Mouse (Mus musculus): ENCODE measurements around the gene Mcu. TPM values are rescaled to one million over a fixed set of nuclear protein-coding genes. Genes with fewer than 3 reads are reported as not detected.

Mcu gene
- polyA plus RNA-seq, 1 experiment: 5.3 TPM

- no peak for DNase-seq (ENCODE audit: low read depth in 1 of 2, low spot score in 2 of 2)
- H3K4me1 ChIP-seq (ENCODE audit: control insufficient read depth, insufficient read depth, insufficient read length): no peaks in the 10 kb centered on the region
- H3K27me3 ChIP-seq (ENCODE audit: control insufficient read depth, insufficient read depth, low read length): no peaks in the 10 kb centered on the region
- 85% methylated on average over 5 of the region's 5 CpGs for WGBS
- H3K36me3 ChIP-seq (ENCODE audit: control insufficient read depth, insufficient read depth, low read length): no peaks in the 10 kb centered on the region
- H3K4me3 ChIP-seq (ENCODE audit: extremely low read depth, insufficient read depth, insufficient read length): no peak overlapping the region
- no peak for TF ChIP-seq CTCF (IDR thresholded peaks at IDR 0.05; ENCODE audit: extremely low read depth, insufficient read depth, insufficient read length, insufficient replicate concordance)
- TF ChIP-seq POLR2A (IDR thresholded peaks at IDR 0.05; ENCODE audit: low read depth, low read length): no peak
- H3K27ac ChIP-seq (ENCODE audit: insufficient read depth, low read length): no peak overlapping the region
These were observed 60.0 kb downstream of the Mcu start for GRCm38 (mm10) chr10:59556541-59556940.

GRCm38 (mm10) chr10:59554243-59554642 lies 62.2 kb downstream of the Mcu start:
- DNase-seq (ENCODE audit: low read depth in 1 of 2, low spot score in 2 of 2): no peak
- no peaks in the 10 kb centered on the region for H3K36me3 ChIP-seq (ENCODE audit: control insufficient read depth, insufficient read depth, low read length)
- H3K4me1 ChIP-seq (ENCODE audit: control insufficient read depth, insufficient read depth, insufficient read length): no peaks in the 10 kb centered on the region
- no peak overlapping the region for H3K27ac ChIP-seq (ENCODE audit: insufficient read depth, low read length)
- WGBS: 99% methylated on average over 1 of the region's 1 CpGs
- no peak for TF ChIP-seq POLR2A (IDR thresholded peaks at IDR 0.05; ENCODE audit: low read depth, low read length)
- TF ChIP-seq CTCF (IDR thresholded peaks at IDR 0.05; ENCODE audit: extremely low read depth, insufficient read depth, insufficient read length, insufficient replicate concordance): no peak
- no peak overlapping the region for H3K4me3 ChIP-seq (ENCODE audit: extremely low read depth, insufficient read depth, insufficient read length)
- no peaks in the 10 kb centered on the region for H3K27me3 ChIP-seq (ENCODE audit: control insufficient read depth, insufficient read depth, low read length)

- Histone ChIP-seq H3K4me1 (ENCODE audit: control insufficient read depth, insufficient read depth, insufficient read length) (no peaks in the 10 kb centered on the region), H3K36me3 (ENCODE audit: control insufficient read depth, insufficient read depth, low read length) (no peaks in the 10 kb centered on the region)
- TF ChIP-seq POLR2A (IDR thresholded peaks at IDR 0.05; ENCODE audit: low read depth, low read length) (no peak), CTCF (IDR thresholded peaks at IDR 0.05; ENCODE audit: extremely low read depth, insufficient read depth, insufficient read length, insufficient replicate concordance) (no peak)
These were observed 64.0 kb downstream of the Mcu start for GRCm38 (mm10) chr10:59552456-59552855.

GRCm38 (mm10) chr10:59548768-59549333 lies 67.6 kb downstream of the Mcu start:
- Histone ChIP-seq H3K4me3 (ENCODE audit: extremely low read depth, insufficient read depth, insufficient read length) (no peak overlapping the region), H3K27me3 (ENCODE audit: control insufficient read depth, insufficient read depth, low read length) (no peaks in the 10 kb centered on the region), H3K27ac (ENCODE audit: insufficient read depth, low read length) (no peak overlapping the region), H3K36me3 (ENCODE audit: control insufficient read depth, insufficient read depth, low read length) (no peaks in the 10 kb centered on the region), H3K4me1 (ENCODE audit: control insufficient read depth, insufficient read depth, insufficient read length) (no peaks in the 10 kb centered on the region)
- 92% methylated on average over 11 of the region's 11 CpGs for WGBS
- no peak for DNase-seq (ENCODE audit: low read depth in 1 of 2, low spot score in 2 of 2)
- no peak for TF ChIP-seq CTCF (IDR thresholded peaks at IDR 0.05; ENCODE audit: extremely low read depth, insufficient read depth, insufficient read length, insufficient replicate concordance)

More at GRCm38 (mm10) chr10:59552456-59552855, 64.0 kb downstream of the Mcu start:
- H3K27me3 ChIP-seq (ENCODE audit: control insufficient read depth, insufficient read depth, low read length): no peaks in the 10 kb centered on the region
- H3K27ac ChIP-seq (ENCODE audit: insufficient read depth, low read length): no peak overlapping the region
- no peak for DNase-seq (ENCODE audit: low read depth in 1 of 2, low spot score in 2 of 2)
- no peak overlapping the region for H3K4me3 ChIP-seq (ENCODE audit: extremely low read depth, insufficient read depth, insufficient read length)
- 79% methylated on average over 1 of the region's 1 CpGs for WGBS

- Histone ChIP-seq H3K27ac (ENCODE audit: insufficient read depth, low read length) (no peak overlapping the region), H3K36me3 (ENCODE audit: control insufficient read depth, insufficient read depth, low read length) (no peaks in the 10 kb centered on the region), H3K27me3 (ENCODE audit: control insufficient read depth, insufficient read depth, low read length) (no peaks in the 10 kb centered on the region), H3K4me1 (ENCODE audit: control insufficient read depth, insufficient read depth, insufficient read length) (no peaks in the 10 kb centered on the region), H3K4me3 (ENCODE audit: extremely low read depth, insufficient read depth, insufficient read length) (no peak overlapping the region)
- no peak for DNase-seq (ENCODE audit: low read depth in 1 of 2, low spot score in 2 of 2)
- WGBS: 87% methylated on average over 6 of the region's 6 CpGs
- TF ChIP-seq CTCF (IDR thresholded peaks at IDR 0.05; ENCODE audit: extremely low read depth, insufficient read depth, insufficient read length, insufficient replicate concordance): no peak
- TF ChIP-seq POLR2A (IDR thresholded peaks at IDR 0.05; ENCODE audit: low read depth, low read length): no peak
These were observed 68.3 kb downstream of the Mcu start for GRCm38 (mm10) chr10:59548211-59548610.

- H3K4me1 ChIP-seq (ENCODE audit: control insufficient read depth, insufficient read depth, insufficient read length): no peaks in the 10 kb centered on the region
- H3K4me3 ChIP-seq (ENCODE audit: extremely low read depth, insufficient read depth, insufficient read length): no peak overlapping the region
- no peak for DNase-seq (ENCODE audit: low read depth in 1 of 2, low spot score in 2 of 2)
- no peaks in the 10 kb centered on the region for H3K36me3 ChIP-seq (ENCODE audit: control insufficient read depth, insufficient read depth, low read length)
- no peak overlapping the region for H3K27ac ChIP-seq (ENCODE audit: insufficient read depth, low read length)
- WGBS: 85% methylated on average over 7 of the region's 7 CpGs
- H3K27me3 ChIP-seq (ENCODE audit: control insufficient read depth, insufficient read depth, low read length): no peaks in the 10 kb centered on the region
- TF ChIP-seq POLR2A (IDR thresholded peaks at IDR 0.05; ENCODE audit: low read depth, low read length) (no peak), CTCF (IDR thresholded peaks at IDR 0.05; ENCODE audit: extremely low read depth, insufficient read depth, insufficient read length, insufficient replicate concordance) (no peak)
These were observed 69.1 kb downstream of the Mcu start for GRCm38 (mm10) chr10:59547426-59547825.

GRCm38 (mm10) chr10:59545169-59545568 lies 71.3 kb downstream of the Mcu start:
- TF ChIP-seq CTCF (IDR thresholded peaks at IDR 0.05; ENCODE audit: extremely low read depth, insufficient read depth, insufficient read length, insufficient replicate concordance): no peak
- no peak for TF ChIP-seq POLR2A (IDR thresholded peaks at IDR 0.05; ENCODE audit: low read depth, low read length)
- H3K4me3 ChIP-seq (ENCODE audit: extremely low read depth, insufficient read depth, insufficient read length): no peak overlapping the region
- H3K27me3 ChIP-seq (ENCODE audit: control insufficient read depth, insufficient read depth, low read length): no peaks in the 10 kb centered on the region
- H3K36me3 ChIP-seq (ENCODE audit: control insufficient read depth, insufficient read depth, low read length): no peaks in the 10 kb centered on the region
- DNase-seq (ENCODE audit: low read depth in 1 of 2, low spot score in 2 of 2): no peak
- H3K27ac ChIP-seq (ENCODE audit: insufficient read depth, low read length): no peak overlapping the region
- 95% methylated on average over 7 of the region's 7 CpGs for WGBS
- H3K4me1 ChIP-seq (ENCODE audit: control insufficient read depth, insufficient read depth, insufficient read length): peaks cover under 1% of the 10 kb centered on the region; the same call in 1 of the 2 replicates

Data from spleen, adult 2 months (tissue).